Mouse (Mus musculus): Measurements from ENCODE around the gene Mef2a. TPM values are rescaled to one million over a fixed set of nuclear protein-coding genes. Genes with fewer than 3 reads are reported as not detected.

Mef2a gene
- polyA plus RNA-seq, 1 experiment = 52.6 TPM

DNA sequence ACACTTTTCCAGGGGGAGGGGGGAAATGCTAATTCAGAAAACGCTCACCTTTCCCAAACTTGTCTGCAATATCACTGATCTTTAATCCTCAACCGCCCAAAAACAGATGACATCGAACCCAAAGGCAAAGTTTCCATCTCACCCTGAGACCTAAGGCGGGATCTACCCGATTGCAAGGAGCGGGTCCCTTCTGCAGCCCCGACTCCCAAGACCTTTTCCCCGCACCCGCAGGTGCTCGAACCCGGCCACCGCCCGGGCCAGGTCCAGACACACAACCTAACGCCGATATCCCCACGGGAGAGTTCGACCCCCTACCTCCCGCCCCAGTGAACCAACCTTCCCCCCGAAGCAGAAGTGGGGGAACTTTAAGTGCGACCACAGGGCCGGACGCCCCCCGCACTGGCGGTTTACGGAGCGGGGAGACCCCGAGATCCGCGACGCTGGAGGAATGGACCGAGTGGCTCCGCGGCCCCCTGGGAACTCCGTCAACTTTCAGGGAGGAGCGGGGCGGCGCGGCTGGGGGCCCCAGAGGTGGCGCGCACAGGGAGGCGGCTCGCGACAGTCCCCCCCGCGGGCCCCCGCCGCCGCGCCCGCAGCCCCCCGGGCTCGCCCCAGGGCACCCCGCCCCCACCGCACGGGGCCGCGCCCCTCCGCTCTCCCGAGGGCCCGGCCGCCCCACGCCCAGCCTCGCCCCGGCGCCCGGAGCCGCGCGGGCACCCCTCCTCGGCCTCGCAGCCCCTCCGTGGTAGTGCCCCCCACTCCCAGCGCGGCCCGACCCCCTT, 576 bp downstream of the Mef2a start:
- H3K4me1 ChIP-seq (ENCODE audit: control insufficient read depth, insufficient read depth, low read length) = peaks cover 21% of the 10 kb centered on the region
- peak overlapping the region; percentile 79 for H3K4me3 ChIP-seq (replicated peaks; ENCODE audit: extremely low read depth, low read depth, low read length)
- TF ChIP-seq POLR2A (IDR thresholded peaks at IDR 0.05; ENCODE audit: borderline replicate concordance, extremely low read depth, low read depth, low read length) (no peak), CTCF (IDR thresholded peaks at IDR 0.05; ENCODE audit: insufficient read depth, low read length) (no peak)
- DNase-seq = peak; percentile 56
- under 1% methylated on average over 51 of the region's 75 CpGs for WGBS

DNA sequence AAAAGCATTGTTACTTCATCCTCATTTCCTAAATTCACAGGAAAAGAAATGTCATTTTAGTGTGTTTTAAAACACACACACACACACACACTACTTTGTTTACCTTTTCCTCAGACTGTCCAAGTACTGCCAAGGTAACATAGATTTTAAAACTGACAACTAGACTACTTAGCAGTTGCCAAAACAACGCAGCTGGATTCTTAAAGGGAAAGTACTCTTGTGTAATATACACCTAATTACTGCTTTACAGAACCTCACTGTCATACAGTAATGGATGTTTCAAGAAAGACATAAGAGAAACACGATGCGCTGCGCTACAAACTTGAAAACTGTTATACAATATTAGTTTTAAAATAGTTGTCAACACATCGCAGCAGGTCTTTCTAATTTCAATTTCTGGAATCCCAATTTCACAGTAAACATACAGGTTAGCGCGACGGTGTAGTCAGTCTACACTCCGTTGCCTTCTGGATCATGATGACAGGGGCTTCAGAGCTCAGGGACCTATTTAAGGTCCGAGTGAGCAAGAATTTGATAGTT, 1.2 kb downstream of the Mef2a start:
- no peak for DNase-seq
- TF ChIP-seq POLR2A (IDR thresholded peaks at IDR 0.05; ENCODE audit: borderline replicate concordance, extremely low read depth, low read depth, low read length) = no peak
- no peak for TF ChIP-seq CTCF (IDR thresholded peaks at IDR 0.05; ENCODE audit: insufficient read depth, low read length)
- Histone ChIP-seq H3K4me3 (replicated peaks; ENCODE audit: extremely low read depth, low read depth, low read length) (peak overlapping the region; percentile 79), H3K4me1 (ENCODE audit: control insufficient read depth, insufficient read depth, low read length) (peaks cover 21% of the 10 kb centered on the region)
- 2% methylated on average over 10 of the region's 10 CpGs for WGBS

DNA sequence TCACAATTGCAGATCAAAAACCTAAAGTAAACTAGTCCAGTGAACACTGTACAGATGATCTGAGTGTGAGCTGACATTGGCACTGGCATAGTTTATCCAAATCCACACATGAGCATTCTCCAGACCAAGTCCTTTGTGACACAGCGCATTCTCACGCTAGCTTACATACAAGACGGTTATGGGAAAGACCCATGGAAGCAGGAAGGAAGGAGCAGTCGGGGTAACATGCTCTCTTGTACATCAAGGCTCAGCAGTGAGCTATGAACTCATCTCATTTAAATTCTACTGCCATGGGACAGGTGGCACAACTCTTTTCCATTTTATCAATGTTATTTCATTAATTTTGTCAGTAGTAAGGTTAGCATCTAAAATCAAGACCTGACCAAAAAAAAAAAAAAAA, 3.0 kb downstream of the Mef2a start:
- H3K4me1 ChIP-seq (ENCODE audit: control insufficient read depth, insufficient read depth, low read length) = peaks cover 23% of the 10 kb centered on the region
- DNase-seq = no peak
- no peak for TF ChIP-seq CTCF (IDR thresholded peaks at IDR 0.05; ENCODE audit: insufficient read depth, low read length)
- TF ChIP-seq POLR2A (IDR thresholded peaks at IDR 0.05; ENCODE audit: borderline replicate concordance, extremely low read depth, low read depth, low read length) = no peak
- no peak overlapping the region for H3K4me3 ChIP-seq (replicated peaks; ENCODE audit: extremely low read depth, low read depth, low read length)
- 22% methylated on average over 4 of the region's 4 CpGs for whole genome bisulfite sequencing

GRCm38 (mm10) chr7:67368394-67368793, 4.3 kb downstream of the Mef2a start:
- Histone ChIP-seq H3K4me3 (replicated peaks; ENCODE audit: extremely low read depth, low read depth, low read length) (no peak overlapping the region), H3K4me1 (ENCODE audit: control insufficient read depth, insufficient read depth, low read length) (peaks cover 20% of the 10 kb centered on the region)
- no peak for DNase-seq
- TF ChIP-seq POLR2A (IDR thresholded peaks at IDR 0.05; ENCODE audit: borderline replicate concordance, extremely low read depth, low read depth, low read length) (no peak), CTCF (IDR thresholded peaks at IDR 0.05; ENCODE audit: insufficient read depth, low read length) (no peak)
- 49% methylated on average over 2 of the region's 2 CpGs for WGBS

- Histone ChIP-seq H3K4me3 (replicated peaks; ENCODE audit: extremely low read depth, low read depth, low read length) (no peak overlapping the region), H3K4me1 (ENCODE audit: control insufficient read depth, insufficient read depth, low read length) (peaks cover 12% of the 10 kb centered on the region)
- WGBS = 67% methylated on average over 3 of the region's 3 CpGs
- no peak for TF ChIP-seq POLR2A (IDR thresholded peaks at IDR 0.05; ENCODE audit: borderline replicate concordance, extremely low read depth, low read depth, low read length)
- no peak for TF ChIP-seq CTCF (IDR thresholded peaks at IDR 0.05; ENCODE audit: insufficient read depth, low read length)
- no peak for DNase-seq
Observed at GRCm38 (mm10) chr7:67360588-67360987, 12.1 kb downstream of the Mef2a start.

GRCm38 (mm10) chr7:67359863-67360262, 12.8 kb downstream of the Mef2a start:
- no peak overlapping the region for H3K4me3 ChIP-seq (replicated peaks; ENCODE audit: extremely low read depth, low read depth, low read length)
- TF ChIP-seq CTCF (IDR thresholded peaks at IDR 0.05; ENCODE audit: insufficient read depth, low read length) (no peak), POLR2A (IDR thresholded peaks at IDR 0.05; ENCODE audit: borderline replicate concordance, extremely low read depth, low read depth, low read length) (no peak)
- H3K4me1 ChIP-seq (ENCODE audit: control insufficient read depth, insufficient read depth, low read length) = peaks cover 12% of the 10 kb centered on the region
- DNase-seq = no peak

DNA sequence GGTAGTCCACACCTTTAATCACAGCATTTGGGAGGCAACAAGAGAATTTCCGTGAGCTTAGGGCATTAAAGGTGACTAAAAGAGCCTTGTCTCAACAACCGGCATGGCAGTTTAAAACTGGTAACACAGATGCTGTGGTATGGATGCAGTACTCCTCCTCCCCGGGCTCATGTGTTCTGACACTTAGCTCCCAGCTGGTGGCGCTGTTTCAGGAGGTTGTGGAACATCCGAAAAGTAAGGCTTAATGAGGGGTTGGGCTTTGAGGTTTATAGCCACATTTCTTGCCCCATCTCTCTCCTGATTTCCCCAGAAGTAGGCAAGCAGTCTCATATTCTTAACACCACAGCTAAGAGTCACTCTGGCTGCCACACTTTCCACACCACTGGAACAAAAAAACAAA, 16.8 kb downstream of the Mef2a start:
- 84% methylated on average over 5 of the region's 5 CpGs for WGBS
- TF ChIP-seq POLR2A (IDR thresholded peaks at IDR 0.05; ENCODE audit: borderline replicate concordance, extremely low read depth, low read depth, low read length) (no peak), CTCF (IDR thresholded peaks at IDR 0.05; ENCODE audit: insufficient read depth, low read length) (0 out of 2 replicates have a peak, but pooled peaks have one; percentile 21)
- DNase-seq = no peak
- Histone ChIP-seq H3K4me1 (ENCODE audit: control insufficient read depth, insufficient read depth, low read length) (peaks cover 11% of the 10 kb centered on the region), H3K4me3 (replicated peaks; ENCODE audit: extremely low read depth, low read depth, low read length) (no peak overlapping the region)

DNA sequence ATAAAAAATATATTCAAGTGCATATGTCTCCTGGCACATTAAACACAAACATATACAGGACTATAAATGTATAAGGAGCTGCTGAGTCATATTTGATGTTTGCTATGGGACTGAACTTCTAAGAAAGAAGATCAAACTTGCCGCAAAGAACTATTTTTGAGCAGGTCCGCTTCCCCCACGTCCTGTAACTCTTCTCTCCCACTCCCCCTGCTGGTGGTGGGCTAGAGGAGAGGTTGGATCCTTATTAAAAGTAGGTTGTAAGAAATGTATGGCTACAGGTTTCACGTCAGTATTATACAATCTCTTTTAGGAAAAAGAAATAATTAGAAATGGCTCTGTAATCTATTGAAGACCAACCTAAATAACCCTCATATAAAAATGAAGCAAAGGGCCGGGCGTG, 19.0 kb downstream of the Mef2a start:
- no peak for DNase-seq
- TF ChIP-seq CTCF (IDR thresholded peaks at IDR 0.05; ENCODE audit: insufficient read depth, low read length) = peak; percentile 48
- no peak for TF ChIP-seq POLR2A (IDR thresholded peaks at IDR 0.05; ENCODE audit: borderline replicate concordance, extremely low read depth, low read depth, low read length)
- WGBS = 75% methylated on average over 6 of the region's 6 CpGs
- H3K4me3 ChIP-seq (replicated peaks; ENCODE audit: extremely low read depth, low read depth, low read length) = no peak overlapping the region
- peaks cover 8% of the 10 kb centered on the region for H3K4me1 ChIP-seq (ENCODE audit: control insufficient read depth, insufficient read depth, low read length)

DNA sequence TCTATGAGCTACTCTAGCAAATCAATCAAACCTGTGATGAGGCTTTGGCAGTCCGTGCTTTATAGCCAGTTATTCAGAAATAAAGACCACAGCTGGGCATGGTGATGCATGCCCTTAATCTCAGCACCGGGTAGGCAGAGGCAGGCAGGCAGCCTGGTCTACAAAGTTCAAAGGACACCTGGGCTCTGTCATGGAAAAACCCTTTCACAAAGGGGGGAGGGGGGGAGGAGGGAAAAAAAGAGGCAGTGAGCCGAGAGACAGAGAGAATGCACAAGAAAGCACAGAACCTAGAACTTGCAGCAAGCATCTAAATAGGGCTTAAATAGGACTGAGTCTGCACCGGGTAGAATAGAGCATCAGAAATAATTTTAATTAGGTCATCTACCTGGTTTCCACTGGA, 19.7 kb downstream of the Mef2a start:
- WGBS = 65% methylated on average over 4 of the region's 4 CpGs
- Histone ChIP-seq H3K4me3 (replicated peaks; ENCODE audit: extremely low read depth, low read depth, low read length) (no peak overlapping the region), H3K4me1 (ENCODE audit: control insufficient read depth, insufficient read depth, low read length) (peaks cover 8% of the 10 kb centered on the region)
- no peak for TF ChIP-seq POLR2A (IDR thresholded peaks at IDR 0.05; ENCODE audit: borderline replicate concordance, extremely low read depth, low read depth, low read length)
- no peak for TF ChIP-seq CTCF (IDR thresholded peaks at IDR 0.05; ENCODE audit: insufficient read depth, low read length)
- no peak for DNase-seq

DNA sequence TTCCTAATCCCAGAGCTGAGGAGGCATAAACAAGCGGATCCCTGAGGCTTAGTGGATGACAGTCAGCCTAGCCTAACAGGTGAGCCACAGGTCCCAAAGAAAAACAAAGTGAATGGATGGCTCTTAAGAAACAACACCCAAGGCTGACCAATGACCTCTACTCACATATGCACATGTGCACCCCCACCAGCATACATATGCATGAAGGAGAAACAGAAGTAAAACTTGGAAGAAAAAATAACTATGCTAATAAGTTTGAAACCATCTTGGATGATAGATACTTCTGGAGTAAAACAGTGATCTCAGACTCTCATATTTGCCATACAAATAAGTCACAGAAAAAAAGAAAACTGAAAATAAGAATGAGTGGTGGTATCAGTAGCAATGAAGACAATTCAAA, 28.2 kb downstream of the Mef2a start:
- TF ChIP-seq POLR2A (IDR thresholded peaks at IDR 0.05; ENCODE audit: borderline replicate concordance, extremely low read depth, low read depth, low read length) (no peak), CTCF (IDR thresholded peaks at IDR 0.05; ENCODE audit: insufficient read depth, low read length) (no peak)
- no peak for DNase-seq
- WGBS = 94% methylated on average over 1 of the region's 1 CpGs
- Histone ChIP-seq H3K4me1 (ENCODE audit: control insufficient read depth, insufficient read depth, low read length) (peaks cover 2% of the 10 kb centered on the region; the same call in 1 of the 2 replicates), H3K4me3 (replicated peaks; ENCODE audit: extremely low read depth, low read depth, low read length) (no peak overlapping the region)

Measured in lung, adult 2 months (tissue).